Mouse (Mus musculus): Measurements from ENCODE around the gene Smim13. TPM values are rescaled to one million over a fixed set of nuclear protein-coding genes. Genes with fewer than 3 reads are reported as not detected.
"Not testable (repeated sequence)": the region's sequence is repeated elsewhere in the genome, so short reads cannot be mapped to it uniquely, and the experiment has no call there.

Smim13 gene
- total RNA-seq, 2 experiments from 2014 or later: 167 to 187 TPM

DNA sequence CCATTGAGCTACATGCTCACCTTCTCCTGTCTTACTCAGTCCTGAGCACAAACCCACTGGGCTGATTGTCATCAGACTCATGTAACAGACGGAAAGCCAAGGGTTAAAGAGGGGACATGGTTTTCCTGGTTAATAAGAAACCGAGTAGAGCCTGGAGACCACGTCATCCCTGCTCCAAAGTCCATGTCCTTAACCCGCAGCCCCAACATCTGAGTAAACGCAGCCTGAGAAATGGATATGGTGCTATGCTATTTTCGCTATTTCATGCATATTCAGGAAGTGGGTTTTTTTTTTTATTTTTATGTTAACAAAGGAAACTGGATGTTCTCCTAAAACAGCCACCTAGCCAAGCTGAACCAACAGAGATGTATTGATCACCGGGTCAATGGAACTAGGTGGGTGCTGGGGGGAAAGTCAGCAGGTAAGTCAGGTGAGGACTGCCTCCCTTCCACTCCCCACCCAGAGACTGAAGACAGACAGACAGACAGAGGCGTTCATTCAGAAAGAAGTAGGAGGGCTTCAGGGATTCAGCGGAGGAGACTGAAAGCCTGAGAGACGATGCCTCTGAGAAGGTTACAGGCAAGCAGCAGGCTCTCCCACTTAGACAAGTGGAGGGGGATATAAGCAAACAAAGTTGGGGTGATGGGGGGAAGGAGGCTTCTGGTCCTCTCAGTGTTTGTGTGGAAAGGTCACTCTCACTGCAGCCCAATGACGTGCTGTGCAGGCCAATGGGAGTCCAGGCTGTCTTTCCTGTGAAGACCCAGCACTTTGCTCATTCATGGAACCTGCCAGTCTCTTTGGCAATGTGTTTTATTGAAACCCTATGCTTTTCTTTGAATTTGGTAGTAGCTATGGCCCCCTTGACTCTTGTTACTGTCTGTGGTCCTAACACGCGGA, 13.6 kb upstream of the Smim13 start:
- DNase-seq (ENCODE audit: low spot score in 2 of 2): no peak
- intact Hi-C loops (cut with DNase I): loop anchor here (5.0 kb wide), 5 partner anchors 89 to 454 kb away; partner anchors contain the start of gene Pak1ip1

DNA sequence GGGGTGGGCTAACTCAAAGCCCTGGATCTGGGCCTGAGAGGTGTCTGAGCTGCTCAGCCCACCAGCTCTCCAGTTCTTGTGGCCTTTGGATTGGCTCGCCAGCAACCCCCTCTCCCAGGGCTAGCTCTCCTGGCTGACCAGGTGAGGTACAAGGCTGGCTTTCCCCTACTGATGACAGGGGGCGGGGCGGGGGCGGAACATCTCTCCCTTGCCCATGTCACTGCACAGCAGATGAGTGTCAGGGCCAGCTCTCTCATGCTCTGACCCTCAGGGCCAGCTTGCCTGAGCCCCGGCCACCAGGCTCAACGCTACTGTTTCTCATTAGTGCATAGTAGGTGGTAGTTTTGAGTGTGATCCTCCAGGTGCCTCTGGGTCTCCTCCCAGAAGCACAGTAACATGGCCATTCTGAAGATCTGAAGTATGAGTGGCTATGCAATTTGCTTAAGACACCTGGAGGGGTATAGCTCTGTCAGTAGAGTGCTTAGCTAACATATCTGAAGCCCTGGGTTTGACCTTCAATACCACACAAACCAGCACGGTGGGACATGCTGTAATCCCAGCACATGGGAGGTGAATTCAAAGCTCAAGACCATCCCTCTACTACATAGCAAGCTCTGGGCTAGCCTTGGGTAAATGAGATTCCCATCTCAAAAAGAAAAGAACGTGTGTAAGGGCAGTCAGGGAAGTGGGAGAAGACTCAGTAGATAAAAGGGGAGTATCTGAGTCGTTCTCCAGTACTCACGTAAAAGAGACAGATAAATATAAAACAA, 11.4 kb upstream of the Smim13 start:
- intact Hi-C loops (cut with DNase I): loop anchor here (5.0 kb wide), 5 partner anchors 91 to 456 kb away; partner anchors contain the start of gene Pak1ip1
- no peak for DNase-seq (ENCODE audit: low spot score in 2 of 2)

DNA sequence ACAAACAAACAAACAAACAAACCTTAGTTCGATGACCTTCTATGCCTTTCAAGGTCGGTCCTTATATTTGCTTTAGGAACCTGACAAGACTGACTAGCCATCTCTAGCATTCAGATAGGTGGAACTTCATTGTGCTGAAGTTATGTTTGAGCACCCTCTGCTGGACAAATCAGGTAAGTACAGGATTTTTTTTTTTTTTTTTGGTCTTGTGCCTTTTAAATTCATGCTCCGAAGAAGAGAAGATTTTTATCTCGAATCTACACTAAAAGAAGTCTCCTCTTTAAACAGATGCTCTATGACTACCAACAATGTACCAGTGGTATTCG, 10.9 kb upstream of the Smim13 start:
- intact Hi-C loops (cut with DNase I): loop anchor here (5.0 kb wide), 5 partner anchors 91 to 456 kb away; partner anchors contain the start of gene Pak1ip1

DNA sequence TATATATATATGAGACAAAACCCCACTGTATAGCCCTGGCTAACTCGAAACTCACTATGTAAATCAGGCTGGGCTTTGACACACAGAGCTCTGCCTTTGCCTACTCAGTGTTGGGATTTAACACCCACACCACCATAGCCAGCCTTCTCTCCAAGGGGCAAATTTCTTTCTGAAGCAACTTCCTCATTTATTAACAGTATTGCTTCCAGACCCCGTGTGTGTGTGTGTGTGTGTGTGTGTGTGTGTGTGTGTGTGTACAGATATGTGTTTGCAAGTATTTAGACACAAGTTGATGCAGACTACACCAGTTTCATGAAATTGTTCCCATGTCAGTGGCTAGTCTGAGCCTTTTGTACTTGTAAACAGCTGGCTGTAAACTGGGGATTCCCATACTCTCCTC, 8.1 kb upstream of the Smim13 start:
- no peak for DNase-seq (ENCODE audit: low spot score in 2 of 2)
- intact Hi-C loops (cut with DNase I): no loop called here

More for the DNA sequence above, 10.9 kb upstream of the Smim13 start:
- no peak for DNase-seq (ENCODE audit: low spot score in 2 of 2)

DNA sequence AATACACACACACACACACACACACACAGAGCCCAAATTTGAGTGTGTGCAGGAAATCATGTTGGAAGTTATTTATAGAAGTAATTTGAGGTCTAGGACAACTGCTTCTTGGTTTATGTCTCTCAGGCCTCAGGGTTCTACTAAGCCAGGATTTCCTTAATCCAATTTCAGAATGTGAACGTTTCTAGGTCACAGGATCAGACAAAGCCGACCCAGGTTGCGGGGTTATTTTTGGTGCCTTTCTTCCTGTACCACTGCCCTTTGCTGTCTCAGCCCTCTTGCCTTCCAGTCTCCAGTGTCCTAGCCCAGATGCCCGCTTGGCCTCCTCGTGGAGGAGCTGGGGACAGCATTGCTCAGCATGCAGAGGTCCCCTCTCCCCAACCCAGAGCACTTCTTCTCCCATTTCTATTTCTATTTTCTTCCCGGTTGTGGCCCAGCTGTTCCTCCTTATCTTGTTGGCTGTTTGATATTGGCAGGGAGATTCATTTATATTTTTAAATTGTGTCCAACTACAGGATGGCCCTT, 5.3 kb upstream of the Smim13 start:
- no peak for DNase-seq (ENCODE audit: low spot score in 2 of 2)
- intact Hi-C loops (cut with DNase I): no loop called here

DNA sequence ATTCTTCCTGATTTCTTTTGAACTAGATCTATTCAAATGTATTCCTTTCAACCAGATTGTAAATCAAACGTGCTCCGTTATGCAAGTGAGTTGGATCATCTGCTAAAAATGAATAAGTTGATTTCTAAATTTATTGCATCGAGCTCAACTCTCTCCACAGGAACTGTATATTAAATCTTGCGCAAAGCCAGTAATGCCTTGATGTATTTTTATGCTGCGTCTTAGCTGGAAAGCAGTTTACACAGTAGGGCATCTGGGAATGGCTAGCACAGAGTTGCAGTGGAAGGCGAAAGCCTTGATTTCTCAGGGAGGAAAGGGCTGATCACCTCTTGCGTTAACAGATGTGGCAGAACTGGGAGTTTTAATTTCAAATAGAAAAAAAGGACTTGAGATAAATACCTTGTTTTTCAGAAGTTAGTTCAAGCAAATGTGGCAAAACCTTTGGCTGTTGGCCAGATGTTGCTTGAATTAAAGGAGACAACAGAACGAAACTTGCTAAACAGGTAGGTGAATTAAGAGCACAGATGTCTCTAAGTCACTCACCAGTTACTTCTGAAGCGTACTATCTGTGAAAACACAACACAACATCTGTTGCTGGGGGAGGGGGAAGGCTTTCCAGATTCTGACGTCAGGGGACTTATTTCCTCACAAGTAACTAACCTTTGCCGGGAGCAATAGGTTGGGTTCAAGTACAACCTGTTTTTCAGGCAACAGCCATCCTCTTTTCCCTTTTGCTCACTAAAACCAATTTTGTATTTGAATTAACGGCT, 708 bp upstream of the Smim13 start:
- intact Hi-C loops (cut with DNase I): no loop called here
- peak; percentile 22 to 23 for DNase-seq (ENCODE audit: low spot score in 2 of 2)

DNA sequence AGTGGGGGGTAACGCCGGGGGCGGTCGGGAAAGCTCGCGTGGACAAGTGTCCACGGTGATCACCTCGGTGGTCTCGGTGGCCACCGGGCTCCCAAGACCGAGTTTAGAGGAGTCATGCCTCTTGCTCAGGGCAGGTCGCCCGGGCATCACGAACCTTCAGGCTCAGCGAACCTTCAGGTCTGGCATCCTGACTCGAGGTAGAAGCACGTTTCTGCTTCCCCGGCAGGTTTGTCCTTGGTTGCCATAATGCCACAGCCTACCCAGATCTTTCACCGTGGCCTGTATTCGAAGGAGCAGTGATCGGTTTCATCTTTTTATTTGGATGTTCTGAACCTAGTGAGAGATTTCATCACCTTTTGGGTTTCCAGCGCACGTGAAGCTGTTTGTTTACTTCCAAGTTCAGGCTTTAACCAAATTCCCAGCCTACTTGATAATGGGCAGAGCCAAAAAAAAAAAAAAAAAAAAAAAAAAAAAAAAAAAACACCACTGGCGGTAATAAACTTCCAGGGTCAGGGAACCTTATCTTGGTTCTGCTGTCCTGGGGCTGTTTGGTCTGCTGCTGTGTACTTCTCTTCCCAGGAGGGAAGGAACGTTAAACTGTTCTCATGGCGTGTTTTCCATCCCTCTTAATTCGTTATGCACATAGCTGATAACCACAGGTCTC, 806 bp downstream of the Smim13 start:
- intact Hi-C loops (cut with DNase I): no loop called here
- no peak for DNase-seq (ENCODE audit: low spot score in 2 of 2)

DNA sequence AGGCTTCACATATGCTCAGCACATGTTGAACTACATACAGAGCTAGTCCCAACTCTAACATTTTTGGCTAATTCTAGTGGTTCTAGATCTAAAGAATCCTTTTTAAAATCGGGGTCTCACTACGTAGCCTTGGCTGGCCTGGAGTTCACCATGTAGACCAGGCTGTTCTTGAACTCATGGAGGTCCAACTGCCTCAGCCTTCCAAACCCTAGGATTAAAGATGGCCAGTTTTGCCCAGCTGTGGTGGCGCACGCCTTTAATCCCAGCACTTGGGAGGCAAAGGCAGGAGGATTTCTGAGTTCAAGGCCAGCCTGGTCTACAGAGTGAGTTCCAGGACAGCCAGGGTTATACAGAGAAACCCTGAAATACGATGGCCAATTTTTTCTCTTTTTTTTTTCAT, 1.6 kb downstream of the Smim13 start:
- intact Hi-C loops (cut with DNase I); DNase-seq (ENCODE audit: low spot score in 2 of 2): not testable (repeated sequence)

DNA sequence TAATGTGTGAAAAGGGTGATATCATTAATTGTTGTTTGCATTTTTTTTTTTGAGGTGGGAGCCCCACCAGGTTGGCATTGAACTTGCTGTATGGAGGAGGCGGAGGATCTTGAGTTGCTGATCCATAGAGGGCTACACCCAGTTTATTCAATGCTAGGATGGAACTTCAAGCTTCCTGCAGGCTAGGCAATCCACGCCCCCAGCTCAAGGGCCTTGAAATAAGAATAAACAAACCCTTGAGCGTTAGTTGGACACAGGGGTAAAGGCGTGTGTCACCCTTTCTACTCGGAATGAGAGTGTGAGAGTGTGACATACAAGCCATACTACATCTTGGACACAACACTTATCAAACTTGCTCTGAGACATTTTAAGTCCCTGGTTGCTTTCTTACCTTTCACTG, 2.0 kb downstream of the Smim13 start:
- intact Hi-C loops (cut with DNase I): no loop called here
- no peak for DNase-seq (ENCODE audit: low spot score in 2 of 2)

DNA sequence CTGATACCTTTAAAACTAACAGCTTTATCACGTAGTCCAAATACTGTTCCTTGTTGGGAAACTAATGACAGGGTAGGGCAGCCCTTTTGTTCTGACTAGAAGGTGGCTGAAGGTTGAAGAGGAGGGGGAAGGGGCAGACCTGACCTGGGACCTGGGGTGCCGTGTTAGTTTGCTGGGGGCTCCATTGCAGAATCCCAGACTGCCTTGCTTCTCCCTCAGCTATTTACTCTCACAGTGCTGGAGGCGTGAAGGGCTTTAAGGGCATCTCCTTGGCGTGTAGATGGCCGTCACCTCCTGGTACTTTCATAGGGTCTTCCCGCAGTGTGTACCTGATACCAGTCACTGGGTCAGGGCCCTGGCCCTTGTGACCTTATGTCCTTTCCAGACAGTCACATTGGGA, 2.5 kb downstream of the Smim13 start:
- no peak for DNase-seq (ENCODE audit: low spot score in 2 of 2)
- intact Hi-C loops (cut with DNase I): no loop called here

DNA sequence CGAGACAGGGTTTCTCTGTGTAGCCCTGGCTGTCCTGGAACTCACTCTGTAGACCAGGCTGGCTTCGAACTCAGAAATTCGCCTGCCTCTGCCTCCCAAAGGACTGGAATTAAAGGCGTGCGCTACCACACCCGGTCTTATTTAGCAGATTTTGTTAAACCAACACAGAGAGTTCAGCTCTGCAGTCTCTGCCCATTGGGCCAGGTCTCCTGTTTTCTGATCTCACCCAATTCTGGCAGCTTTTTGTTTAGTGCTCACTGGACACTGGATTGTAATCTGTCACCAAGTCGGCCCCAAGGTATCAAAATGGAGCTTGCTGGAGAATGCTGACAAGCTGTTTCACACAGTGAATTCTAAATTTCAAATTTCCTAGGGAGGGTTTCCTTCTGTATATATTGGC, 3.1 kb downstream of the Smim13 start:
- intact Hi-C loops (cut with DNase I): no loop called here
- DNase-seq (ENCODE audit: low spot score in 2 of 2): no peak

DNA sequence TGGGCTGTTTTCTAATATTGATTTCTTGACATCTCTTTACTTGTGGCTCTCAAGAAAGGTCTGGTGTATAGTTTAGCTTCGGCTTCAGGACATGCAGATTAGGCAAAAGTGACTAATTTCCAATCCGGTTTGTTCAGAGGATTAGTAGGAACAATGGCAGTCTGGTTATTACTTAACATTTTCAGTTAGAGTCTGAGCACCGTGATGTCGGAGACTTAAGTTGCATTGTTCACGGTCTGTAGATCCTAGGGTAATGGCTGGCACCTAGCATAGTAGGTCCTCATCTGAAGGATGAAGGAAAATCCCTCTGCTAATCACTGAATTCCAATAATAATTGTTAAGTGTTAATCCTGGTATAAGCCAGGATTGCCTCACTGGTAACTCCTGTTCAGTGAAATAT, 6.5 kb downstream of the Smim13 start:
- intact Hi-C loops (cut with DNase I): no loop called here
- no peak for DNase-seq (ENCODE audit: low spot score in 2 of 2)

DNA sequence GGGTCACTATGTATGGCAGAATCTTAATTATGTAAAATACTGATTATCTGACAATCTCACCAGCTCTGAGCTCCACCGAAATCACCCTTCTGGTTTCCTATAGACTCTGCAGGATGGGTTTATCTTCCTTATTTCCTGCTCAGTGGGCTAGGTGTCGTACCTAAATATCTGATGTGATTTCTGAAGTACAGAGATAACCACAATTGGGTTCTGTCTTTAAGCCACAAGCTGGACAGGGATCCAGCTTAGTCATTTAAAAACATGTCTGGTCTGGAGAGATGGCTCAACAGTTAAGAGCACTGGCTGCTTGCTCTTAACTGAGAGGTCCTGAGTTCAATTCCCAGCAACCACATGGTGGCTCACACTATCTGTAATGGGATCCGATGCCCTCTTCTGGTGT, 7.3 kb downstream of the Smim13 start:
- DNase-seq (ENCODE audit: low spot score in 2 of 2): no peak
- intact Hi-C loops (cut with DNase I): no loop called here

DNA sequence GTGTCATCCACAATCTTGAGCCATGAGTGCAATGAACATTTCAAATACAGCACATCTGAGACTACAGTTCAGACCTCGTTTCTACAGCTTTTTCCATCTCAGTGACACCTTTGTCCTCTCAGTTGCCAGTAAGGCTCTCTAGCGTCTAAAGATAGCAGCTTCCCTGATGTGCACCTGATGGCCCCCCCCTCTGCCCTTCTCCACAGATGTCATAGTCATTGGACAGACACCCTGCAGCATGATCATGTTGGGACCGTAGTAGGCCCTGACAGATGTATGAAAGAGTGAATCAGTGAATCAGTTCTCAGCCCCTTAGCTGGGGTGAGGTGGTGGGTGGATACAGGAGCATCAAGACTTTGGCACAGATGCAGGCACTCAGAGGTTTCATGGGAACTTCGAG, 8.2 kb downstream of the Smim13 start:
- intact Hi-C loops (cut with DNase I): no loop called here
- DNase-seq (ENCODE audit: low spot score in 2 of 2): no peak

DNA sequence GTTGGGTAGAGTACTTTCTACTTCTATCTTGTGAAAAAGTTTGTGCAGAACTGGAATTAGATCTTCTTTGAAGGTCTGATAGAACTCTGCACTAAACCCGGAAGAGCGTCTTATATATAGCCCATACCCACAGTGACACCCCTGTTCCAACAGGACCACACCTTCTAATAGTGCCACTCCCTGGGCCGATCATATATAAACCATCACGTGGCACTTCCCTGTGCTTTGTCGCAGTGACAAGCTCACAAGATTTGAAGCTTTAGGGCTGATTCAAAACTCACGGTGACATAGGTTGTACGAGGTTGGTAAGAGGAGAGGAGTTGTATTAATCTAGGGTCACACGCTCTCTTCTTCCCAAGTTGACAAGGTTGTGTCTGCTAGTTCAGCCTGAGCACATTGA, 12.0 kb downstream of the Smim13 start:
- DNase-seq (ENCODE audit: low spot score in 2 of 2); intact Hi-C loops (cut with DNase I): not testable (repeated sequence)

DNA sequence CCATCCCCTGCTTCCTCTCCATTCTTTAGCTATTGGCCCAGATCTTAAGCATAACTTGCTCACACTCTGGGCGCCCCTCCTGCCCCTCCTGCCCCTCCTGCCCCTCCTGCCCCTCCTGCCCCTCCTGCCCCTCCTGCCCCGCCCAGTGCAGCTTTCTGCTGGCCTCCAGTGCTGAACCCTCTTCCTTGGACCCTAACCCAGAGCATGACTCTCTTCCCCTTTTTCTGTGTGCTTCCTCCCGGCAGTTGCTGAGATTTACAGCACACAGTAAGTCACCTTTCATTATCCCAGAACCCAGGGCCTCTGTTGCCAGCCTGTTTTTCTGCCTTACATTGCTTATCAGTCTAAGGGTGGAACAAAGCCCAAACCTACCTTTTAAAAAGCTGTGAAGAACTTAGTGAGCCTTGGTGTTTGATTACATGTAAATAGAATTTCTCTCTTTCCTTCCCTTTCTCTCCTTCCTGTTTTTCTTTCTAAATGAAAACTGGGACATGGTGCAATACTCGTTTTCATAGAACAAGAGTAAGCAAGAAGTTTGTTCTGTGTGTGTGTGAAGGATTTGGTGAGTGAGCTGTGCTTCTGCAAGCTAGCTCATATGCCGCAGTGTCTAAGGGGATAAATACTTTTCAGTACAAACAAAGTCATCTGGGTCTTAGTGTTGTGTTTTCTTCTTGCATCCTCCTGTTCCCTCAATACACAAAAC, 13.8 kb downstream of the Smim13 start:
- intact Hi-C loops (cut with DNase I): no loop called here
- no peak for DNase-seq (ENCODE audit: low spot score in 2 of 2)

DNA sequence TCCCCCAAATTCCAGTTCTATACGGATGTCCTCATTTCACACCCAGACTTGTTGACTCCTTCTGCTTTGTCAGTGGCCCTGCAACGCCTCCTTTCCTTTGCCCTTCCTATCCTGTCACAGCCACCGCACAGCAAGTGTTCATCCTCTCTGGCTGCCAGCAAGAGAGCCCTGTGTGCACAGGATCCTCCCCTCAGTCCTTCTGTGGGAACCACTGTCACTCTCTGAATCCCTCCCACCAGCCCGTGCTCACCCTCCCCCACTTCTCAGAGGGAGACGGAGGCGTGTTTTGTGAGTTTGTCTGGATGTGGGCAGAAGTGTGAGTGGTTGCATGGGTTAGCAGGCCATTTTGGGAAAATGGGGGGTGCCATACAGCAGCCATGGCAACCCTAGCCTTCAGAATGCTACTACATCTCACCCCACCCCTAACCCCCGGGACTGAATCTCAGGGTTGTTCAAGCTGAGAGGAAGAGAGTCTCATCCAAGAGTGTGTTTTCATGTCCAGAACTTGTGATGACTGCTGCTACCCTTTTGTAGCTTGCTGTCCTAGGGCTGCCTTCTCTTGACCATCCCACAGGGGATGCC, 18.3 kb downstream of the Smim13 start:
- peak; percentile 59 to 64 for DNase-seq (ENCODE audit: low spot score in 2 of 2)
- intact Hi-C loops (cut with DNase I): no loop called here

DNA sequence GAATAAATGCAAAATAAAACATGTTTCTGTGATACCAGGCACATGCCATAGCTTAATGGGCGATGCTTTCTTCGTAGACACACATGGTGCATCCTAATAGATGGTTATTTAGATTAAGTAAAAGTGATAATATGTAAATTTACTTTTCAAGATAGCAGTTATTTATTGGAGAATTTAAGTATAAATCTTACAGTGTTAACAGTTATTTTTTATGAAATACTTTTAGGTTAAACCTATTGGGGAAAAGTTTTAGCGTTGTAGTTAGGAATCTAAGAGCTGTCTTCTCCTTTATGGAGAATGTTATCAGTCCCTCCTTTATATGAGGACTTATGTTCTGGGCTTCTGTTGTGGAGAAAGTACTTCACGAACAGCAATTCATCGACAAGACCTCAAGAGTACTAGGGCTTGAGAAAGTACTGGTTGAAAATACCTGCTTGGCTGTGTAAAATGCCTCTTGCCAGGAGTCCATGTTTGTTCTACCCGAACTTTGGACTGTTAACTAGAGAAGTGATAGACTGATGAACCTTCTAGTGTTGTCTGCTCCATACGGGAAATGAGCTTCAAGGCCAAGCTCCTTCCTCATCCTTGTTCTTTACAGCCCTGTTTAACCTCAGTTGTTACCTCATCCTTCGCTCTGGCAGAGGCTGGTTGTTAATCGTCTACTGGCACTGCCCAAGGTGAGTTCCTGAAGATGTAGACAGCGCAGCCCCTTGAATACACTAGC, 24.4 kb downstream of the Smim13 start, which contains the start of gene Gm17364:
Gene Gm17364 (minus strand): TSS at position 51 of the 724 bp plus-strand sequence.
- no peak for DNase-seq (ENCODE audit: low spot score in 2 of 2)
- intact Hi-C loops (cut with DNase I): no loop called here

Data from left cerebral cortex, postnatal 36 days (tissue).